Mouse (Mus musculus) gastrocnemius, adult 18-20 months (tissue): ENCODE measurements around the gene Dnaic1. TPM values are rescaled to one million over a fixed set of nuclear protein-coding genes. Genes with fewer than 3 reads are reported as not detected.

Experiments
- DNase-seq: peaks from one replicate; pipeline ENCODE4 v3.0.0; 2021; ENCODE audit warnings: low spot score
- long read RNA-seq, 2 experiments: library from polyadenylated mRNA; stranded (forward); transcript quantifications; one replicate each; pipeline ENCODE4 v2.0.0; 2021
- total RNA-seq, 2 experiments: library from RNA; stranded (reverse); gene quantifications; 2 replicates each; pipeline ENCODE4 v1.2.3; 2021

Gene Dnaic1
- under 1 TPM; 0.55 to 0.73 TPM for total RNA-seq
- long read RNA-seq, experiment 1, result 0 reads
- long read RNA-seq, experiment 2, result 0 reads

DNA sequence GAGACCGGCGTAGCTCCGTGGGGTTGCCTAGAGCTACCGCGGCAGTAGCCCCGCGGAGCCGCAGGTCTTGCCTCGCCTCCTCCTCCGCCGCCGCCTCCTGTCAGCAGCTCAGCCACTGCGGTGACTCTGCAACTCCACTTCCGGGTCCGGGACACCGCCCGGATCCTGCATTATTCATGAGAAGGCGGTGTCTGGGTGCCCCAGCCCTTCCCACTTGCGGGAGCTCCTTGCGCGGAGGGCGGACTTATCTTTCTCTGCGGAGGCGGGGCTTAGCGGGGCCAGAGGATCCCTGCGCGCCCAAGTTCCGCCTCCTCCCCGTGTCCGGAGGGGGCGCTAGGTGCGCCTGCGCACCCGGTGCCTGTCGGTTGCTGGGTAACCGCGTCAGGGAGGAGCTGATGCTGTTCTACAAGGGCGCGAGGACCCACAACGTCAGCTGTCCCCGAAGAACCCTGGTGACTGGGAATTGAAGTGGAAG lies at the start of gene Dnaic1, which contains the start of gene Fam219a:
TSS of gene Dnaic1 (plus strand) at position 365 of the 475 bp plus-strand sequence.
TSS of gene Fam219a (minus strand) at position 128 of the 475 bp plus-strand sequence.
- peak; percentile 99 for DNase-seq

DNA sequence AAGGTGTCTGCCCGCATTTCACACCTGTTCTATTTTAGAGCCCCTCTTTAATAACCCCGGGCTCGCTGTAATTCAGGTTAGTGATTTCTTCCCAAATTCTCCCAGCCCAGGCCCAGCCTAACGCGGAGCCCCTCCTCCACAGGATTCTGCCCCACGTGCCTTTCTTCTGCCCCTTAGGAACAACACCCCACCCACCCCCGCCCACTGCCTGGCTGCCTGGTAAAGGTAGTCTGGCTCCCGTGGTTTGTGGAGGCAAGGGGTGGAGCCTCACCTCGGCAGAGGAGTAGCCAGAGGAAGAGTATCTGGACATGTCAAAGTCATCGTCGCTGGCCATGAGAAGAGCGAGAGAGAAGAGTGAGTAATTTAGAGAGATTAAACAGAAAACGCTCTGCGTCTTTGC lies 48.9 kb upstream of the Dnaic1 start:
- DNase-seq, result no peak

DNA sequence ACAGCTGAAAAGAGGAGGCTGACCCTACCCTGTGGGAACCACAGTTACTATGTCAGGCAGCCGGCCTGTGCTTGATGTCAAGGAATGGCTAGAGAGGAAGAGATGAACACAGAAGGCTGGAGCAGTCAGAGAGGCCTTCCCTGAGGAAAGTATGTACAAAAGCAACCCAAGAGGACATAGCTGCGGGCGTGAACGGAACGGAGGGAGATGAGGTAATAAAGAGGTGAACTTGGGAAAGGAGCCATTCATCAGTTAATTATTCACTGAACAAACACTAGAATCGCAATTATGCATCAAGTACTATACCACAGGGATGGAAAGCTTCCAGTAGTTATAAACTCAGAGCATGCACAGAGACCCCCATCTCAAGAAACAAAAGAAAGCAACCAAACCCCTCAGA lies 47.4 kb upstream of the Dnaic1 start:
- DNase-seq, result no peak

DNA sequence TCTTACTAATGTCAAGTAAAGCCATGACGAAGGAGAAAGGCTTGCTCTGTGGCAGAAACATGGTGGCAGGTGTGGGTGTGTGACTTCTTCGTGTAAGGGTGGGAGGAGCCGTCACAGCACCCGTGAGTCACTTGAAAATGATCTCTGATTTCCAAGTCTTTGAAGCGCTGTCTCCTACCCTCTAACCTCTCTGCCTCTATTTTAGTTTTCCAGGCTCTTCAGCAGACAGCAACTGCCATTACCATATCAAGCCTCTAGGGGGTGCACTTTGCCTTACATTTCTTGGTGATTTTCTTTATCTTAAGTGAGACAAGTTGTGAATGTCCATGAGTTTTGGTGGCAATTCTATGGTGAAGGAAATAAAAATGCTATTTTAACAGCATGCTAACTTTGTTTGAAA lies 46.8 kb upstream of the Dnaic1 start:
- peak; percentile 58 for DNase-seq

DNA sequence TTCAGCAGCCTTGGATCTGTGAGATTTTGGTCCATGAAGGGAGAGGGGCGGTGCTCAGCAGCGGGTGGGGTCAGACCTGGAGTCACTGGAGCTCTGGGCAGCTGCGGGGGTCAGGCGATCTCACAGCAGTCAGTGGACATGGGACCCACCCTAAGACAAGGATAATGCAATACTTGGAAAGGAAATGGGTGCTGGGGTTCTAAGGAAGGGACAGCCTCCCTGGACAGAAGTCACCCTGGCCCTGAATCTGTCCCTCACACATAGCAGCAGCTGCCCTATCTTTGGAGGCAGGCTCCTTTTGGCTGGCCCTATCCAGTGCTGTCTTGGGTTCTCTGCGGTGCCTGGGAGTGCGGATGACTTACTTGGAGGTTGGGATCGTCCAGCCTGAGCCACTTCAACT lies 45.7 kb upstream of the Dnaic1 start:
- no peak for DNase-seq

DNA sequence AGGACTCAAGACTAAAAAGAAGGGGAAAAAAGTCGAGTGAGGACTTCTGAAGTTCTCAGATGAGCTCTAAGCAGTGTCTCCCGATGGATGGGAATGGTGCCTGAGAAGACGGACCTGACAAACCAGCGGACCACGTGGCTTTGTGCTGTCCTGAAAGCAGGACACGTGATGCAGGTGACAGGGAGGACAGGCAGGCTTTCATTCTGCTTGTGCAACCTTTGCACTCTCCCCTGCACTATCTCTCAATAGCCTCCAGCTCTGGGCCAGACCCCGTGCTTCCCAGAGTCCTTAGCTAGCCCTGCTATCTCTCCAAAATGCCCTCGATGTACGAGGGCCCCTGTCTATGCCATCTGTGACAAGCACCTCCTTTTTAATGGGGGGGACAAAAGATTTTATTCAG lies 44.7 kb upstream of the Dnaic1 start:
- no peak for DNase-seq

DNA sequence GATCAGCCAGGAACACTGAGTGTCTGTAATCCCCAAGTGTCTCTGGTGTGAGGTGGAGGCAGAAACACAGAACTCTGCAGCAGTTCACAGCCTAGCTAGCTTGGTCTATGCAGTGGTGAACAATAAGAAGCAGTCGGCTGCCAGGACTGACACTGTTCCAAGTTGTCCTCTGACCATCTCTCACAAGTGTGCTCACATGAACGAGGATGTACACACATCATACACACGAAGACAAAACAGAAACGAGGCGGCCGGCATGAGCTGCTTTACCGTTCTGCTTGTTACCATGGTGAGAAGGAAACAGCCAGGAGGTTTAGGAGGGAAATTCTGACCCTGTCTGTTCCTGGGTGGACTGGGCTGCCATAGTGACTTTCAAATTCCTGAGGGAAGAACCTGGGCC lies 43.0 kb upstream of the Dnaic1 start:
- no peak for DNase-seq

DNA sequence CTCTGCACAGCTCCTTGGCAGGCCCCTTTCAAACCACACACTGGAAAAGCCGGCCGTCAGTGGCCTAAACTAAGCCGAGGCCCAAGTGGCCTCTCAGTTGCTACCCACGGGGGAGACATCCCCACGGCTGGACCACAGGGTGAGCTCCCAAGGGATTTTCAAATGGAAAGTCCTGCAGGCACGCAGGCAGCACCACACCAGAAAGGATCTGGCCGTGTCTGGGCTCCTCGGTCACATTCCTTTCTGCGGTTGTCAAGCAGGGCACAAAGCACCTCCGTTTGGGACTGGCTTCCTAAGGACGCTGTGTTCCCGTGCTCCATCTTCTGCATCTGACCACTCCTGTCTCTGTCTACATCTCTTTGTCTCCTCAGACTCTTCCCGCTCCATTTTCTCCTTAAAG lies 42.5 kb upstream of the Dnaic1 start:
- no peak for DNase-seq

DNA sequence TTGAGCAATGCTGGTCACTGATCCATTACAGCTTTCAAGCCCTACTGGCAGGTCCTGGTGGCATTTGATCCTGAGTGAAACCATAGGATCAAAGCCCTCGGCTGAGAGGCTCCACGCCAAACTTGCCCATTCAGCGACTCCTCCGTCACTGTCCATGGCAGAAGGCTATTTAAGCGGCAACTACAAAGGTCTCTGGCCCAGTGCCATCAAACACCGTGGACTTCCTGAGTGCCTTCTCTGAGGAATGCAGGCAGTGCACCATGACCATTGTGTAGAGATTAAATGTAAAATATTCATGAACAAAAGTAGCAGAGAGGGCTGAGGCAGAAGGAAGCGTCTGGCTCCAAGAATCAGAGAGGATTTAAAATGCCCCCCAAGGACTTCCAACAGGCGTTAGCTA lies 41.6 kb upstream of the Dnaic1 start:
- DNase-seq, result peak; percentile 83

DNA sequence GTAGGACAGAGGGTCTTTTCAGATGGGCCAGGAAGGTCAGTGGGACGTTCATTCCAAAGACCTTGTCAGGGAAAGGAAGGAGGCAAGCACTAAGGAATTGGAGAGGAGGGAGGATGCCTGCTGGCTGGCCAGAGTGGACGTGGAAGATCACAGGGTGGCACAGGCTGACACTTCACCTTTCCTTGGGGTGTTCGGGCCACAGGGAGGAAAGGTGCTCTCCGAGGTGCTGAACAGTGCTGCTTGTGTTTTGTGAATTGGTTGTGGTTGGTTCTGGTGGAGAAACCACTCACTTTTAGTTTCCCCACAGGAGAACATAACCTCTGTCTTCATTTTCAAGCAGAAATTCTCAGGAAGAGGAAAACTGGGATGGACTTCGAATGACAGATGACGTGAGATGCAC lies 37.2 kb upstream of the Dnaic1 start:
- no peak for DNase-seq

DNA sequence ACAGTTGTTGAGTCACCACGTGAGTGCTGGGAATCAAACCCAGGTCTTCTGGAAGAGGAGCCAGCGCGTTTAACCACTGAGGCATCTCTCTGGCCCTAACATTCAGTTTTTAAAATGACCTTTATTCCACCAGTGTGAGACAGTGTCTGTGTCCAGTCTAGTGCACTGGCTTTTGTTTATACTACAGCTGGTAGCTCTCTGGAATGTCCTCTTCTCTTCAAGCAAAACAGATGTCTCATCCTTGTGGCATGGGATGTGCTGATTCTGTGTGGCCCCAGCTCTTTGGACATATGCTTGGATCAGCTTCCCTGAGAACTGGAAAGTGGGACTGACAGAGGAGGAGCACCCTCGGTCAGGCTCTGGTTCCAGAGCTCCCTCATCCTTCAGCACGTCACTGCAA lies 34.7 kb upstream of the Dnaic1 start:
- no peak for DNase-seq

DNA sequence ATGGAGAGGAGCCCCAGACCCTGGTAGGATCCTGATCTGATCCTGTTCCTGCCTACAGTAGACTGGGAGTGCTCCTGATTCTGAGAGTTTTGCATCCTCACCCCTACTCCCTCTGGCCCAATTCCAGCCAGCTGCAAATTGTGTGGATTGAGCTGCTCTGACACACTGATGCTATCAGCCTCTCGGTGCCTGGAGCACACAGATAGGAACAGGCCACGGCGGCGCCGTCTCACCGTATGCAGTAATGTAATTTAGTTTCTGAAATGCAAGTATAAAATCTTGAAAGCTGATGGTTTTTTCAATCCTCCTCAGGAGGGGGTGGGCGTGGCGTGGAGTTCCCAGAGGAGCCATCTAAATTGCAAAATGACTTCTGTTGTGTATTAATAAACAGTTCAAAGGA lies 27.4 kb upstream of the Dnaic1 start:
- no peak for DNase-seq

DNA sequence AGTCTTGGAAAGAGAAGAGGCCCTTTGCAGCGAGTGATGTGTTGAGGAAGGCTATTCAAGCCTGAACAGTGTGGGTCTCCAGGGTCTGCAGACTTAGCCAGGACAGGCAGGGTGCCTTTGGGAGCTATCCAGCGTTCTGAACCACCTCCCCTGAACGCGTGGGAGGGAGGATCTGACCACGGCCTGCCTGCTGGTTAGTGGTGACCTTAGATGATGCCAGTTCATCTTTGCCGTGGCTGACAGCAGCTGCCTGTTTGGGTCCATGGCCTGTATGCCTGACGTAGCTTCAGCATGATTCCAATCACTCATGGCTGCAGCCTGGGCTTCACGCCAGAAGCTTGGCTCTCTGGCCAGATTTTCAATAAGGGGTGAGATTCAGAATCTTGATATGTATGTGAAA lies 23.6 kb upstream of the Dnaic1 start:
- no peak for DNase-seq

DNA sequence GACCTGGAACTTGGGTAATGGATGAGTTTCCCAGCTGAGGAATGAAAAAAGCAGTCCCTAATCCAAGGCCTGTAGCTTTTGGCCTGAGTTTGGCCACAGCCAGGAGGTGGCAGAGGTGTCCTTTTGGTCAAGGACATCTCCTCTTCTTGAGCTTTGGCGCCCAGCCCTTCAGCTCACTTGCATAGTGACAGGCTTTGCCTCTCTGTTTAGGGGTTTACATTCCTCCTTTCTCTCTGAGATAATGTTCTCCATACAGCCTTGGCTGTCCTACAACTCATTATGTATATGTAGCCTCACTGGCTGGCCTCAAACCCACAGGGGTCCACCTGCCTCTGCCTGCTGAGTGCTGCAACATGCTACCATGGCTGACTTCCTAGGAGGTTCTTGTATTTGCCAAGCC lies 22.5 kb upstream of the Dnaic1 start:
- DNase-seq, result no peak

DNA sequence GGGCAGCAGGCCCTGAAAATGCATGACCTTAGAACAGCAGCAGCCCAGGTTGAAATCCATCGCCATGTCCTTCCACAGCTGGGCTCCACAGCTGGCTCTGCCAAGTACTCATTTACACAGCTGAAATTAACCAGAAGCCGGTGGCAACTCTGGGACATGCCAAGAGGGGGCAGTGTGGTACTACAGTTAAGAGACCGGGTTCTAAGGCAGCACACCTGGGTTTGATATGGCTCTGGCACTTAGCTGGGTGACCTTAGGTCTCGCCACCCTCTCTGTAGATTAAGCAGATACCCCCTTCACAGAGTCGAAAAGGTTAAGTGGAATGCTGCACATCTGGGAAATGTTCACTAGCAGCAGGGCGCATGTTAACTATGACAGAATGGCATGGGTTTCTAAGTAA lies 17.0 kb upstream of the Dnaic1 start:
- DNase-seq, result peak; percentile 82

DNA sequence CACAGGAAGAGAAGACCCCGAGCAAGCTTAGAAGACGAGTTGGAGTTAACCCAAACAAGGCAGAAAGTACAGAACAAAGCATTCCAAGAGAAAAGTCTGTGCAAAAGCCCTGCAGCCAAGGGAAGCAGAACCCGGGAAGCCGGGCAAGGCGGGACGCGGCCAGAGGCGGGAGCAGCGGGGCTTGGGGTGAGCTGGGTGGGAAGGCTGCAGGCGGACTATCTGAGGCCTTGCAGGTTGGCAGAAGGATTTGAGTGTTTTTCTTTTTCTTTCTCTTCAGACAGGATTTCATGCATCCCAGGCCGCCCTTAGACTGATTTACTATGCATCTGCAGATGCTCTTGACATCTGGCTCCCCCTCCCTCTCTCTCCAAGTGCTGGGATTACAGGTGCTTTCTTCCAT lies 16.5 kb upstream of the Dnaic1 start:
- no peak for DNase-seq

DNA sequence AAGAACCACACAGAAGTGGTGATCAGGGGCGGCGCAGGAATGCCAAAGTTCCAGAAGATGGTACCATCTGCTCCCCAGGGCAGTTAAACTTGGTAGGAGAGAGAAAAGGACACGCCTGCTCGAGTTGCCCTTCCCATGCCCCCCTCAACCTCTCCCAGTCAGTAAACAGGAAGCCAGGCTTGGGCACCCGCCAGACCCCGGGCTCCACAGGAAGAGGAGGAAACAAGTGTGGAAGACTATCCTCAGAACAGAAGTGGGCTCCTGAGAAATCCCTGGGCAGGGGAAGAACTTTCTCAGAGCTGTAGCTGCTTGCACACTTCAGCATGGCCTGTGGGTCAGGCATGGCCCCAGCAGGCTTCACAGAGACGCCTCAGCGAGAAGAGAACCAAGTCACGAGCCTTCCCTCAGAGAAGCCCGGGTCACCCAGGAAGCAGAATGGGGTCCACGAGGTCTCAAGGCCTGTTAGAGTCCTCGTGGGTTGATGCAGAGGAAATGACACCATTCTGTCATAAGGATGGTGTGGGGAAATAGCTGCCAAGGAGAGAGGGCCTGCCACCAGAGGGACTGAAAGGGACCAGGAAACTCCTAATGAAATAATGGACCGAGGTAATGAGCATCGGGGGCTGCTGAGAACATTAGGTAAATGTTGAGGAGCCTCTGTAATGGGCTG lies 14.4 kb upstream of the Dnaic1 start:
- DNase-seq, result peak; percentile 64

DNA sequence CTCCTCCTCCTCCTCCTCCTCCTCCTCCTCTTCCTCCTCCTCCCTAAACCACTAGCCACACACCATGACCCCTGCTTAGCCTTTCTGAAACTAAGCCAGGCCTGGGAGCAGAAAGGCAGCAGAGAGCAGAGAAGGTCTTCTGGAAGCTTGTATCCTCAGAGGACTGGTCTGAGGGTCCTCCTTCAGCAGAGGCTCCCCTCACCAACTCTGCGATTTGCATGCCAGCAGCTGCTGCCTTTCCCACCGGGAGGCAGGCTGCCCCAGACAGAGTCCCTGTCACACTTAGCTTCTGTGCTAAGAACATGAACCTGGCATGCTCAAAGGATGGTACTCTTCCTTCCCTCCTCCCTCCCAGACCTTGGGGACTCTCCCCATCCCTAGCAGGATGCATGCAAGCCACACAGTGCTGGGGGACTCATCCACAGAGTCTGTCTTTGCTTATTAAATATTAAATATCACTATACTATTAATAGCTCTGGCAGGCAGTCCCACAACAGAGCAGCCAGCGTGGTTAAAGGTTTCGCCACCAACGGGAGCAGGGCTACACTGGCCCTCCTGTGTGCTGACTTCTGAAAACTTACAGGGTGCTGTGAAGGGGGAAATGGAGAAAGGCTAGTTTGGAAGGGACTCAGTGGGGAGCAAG lies 13.1 kb upstream of the Dnaic1 start:
- DNase-seq, result peak; percentile 58

DNA sequence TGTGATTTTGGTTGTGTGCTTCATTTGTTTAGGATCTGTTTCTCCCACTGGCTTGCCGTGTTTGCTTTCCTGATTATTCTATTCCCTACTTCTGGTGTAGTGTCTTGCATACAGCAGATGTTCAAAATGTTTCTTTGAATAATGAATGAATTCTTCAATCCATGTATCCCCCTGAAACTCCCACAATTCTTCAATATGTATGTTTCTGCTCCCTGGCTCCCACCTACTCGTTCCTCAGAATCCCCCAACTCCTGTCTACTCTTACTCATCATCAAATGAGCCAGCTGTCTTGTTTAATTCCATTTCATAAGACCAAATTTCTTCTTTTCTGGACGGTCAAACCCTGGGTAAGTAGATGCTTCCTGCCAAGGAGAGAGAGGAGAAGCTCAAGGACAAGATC lies 12.5 kb upstream of the Dnaic1 start:
- DNase-seq, result no peak

DNA sequence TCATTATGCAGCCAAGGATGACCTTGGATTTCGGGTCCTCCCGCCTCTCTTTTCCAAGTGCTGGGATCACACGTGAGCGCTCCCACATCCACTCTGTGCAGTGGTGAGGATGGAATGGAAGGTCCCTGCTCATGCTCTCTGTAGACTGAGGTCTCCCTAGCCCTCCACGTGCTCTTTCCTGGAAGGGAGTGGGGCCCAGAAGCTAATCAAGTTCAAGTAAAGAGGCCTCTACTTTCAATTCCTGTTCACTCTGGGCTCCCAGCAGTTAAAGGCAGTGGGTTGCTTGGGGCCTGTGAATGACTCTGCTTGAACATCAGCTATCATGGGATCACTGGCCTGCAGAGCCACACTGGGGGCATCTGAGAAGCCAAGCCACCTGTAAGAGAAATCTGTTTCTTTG lies 6.3 kb upstream of the Dnaic1 start:
- DNase-seq, result no peak

DNA sequence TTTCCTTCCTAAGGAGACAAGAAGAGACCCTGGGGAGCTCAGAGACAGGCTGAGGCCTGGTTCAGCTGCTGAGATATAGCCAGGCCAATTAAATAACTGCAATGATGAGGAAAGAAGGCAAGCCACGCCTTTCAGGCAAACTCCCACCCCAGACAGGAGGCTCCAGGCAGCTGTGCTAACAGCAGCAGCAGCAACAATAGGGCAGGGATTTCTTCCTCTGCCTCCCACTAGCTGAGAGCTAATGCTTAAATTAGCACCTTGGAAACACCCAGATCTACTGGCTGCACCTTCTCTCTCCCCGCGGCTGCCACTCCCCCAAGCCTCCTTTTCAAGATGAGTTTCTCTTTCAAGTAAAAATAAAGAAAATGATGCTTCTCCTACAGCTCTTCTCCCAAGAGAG lies 3.5 kb upstream of the Dnaic1 start:
- DNase-seq, result no peak

DNA sequence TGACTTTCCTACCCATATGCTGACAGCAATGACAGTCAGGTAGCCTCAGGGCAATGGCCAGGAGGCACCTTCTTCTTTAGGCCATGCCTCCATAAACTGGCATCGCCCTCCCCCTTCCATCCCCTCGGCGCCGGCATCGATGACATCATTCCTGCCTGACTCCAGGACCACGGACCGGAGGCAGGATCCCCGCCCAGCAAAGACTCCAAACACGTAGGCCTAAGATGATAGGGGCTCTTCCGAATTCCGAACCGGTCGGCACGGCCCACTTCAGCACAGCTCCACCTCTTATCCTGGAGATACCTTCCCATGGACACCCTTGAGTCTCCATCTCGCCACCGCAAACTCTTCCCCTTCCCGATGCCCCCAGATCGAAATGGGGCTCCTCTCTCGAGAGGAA lies 1.3 kb upstream of the Dnaic1 start:
- DNase-seq, result no peak

DNA sequence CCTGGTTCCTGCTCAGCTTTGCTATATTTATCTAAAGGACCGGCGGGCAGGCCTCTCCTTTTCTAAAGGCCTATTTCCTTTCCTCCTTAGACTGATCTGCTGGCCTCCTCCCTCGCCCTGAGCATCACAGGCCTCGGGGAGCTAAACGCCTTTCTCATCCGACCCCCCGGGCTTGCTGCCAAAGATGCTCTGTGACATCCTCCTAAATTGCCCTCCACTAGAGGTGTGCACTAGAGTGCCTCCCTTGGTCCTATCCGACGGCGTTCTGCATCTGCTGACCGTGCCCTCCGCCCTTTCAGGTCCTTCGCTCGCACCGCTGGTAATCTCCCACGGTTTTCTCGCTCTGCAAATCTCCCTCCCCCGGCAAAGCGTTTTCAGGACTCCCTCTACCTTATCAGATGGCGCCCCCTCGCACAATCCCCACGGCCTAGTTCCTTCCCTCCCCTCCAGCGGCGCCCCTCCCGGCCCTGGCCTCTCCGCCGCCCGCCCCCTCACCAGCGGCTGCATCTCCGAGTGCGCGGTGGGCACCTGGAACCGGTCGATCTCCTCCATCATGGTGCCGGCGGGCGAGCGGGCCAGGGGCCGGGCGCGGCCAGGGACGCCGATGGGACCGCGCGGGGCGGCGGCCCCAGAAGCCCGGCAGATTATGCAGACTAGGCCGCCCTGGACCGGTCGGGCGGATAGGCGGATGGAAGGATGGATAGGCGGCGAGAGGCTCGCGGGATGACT lies 729 bp upstream of the Dnaic1 start:
- DNase-seq, result no peak
